Mouse (Mus musculus): ENCODE data around the gene Ccr7. TPM values are rescaled to one million over a fixed set of nuclear protein-coding genes. Genes with fewer than 3 reads are reported as not detected.
A peak's percentile ranks its signal among the peaks of the same experiment; 100 is the strongest.

Gene Ccr7
- polyA plus RNA-seq, 2 experiments, result 0.11 to 0.29 TPM

DNA sequence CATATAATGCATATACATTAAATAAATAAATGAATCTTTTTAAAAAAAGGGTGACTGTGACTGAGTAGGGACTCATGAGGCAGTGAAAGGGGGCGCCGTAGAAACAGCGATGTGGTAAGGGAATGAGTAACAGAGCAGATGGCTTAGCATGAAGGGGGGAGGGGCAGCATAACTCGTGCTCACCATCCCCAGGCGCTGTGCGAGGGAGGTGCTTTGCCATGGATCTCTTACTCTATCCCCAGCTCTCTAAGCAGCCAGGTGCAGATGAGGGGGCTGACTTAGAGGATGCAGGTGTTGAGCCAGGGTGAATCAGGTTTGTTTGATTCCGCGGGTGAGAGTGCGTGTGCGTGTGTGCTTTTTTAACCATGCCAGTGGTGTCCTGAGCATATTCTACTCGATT, 43.7 kb downstream of the Ccr7 start:
- H3K4me3 ChIP-seq (ENCODE audit: insufficient read depth in 1 of 2, low read depth in 2 of 2, low read length in 2 of 2), result no peak overlapping the region
- WGBS (ENCODE audit: insufficient replicate concordance), result 68% methylated on average over 11 of the region's 11 CpGs
- no peak overlapping the region for H3K9ac ChIP-seq (replicated peaks)
- TF ChIP-seq CTCF (IDR thresholded peaks at IDR 0.05; ENCODE audit: low read depth), result no peak
- no peak for TF ChIP-seq EP300 (IDR thresholded peaks at IDR 0.05; ENCODE audit: low read depth)
- ATAC-seq (ENCODE audit: insufficient read depth) (no peak), DNase-seq (ENCODE audit: low read depth in 3 of 3, low spot score in 3 of 3) (no peak)
- no peak overlapping the region for H3K4me2 ChIP-seq (ENCODE audit: low read depth)
- H3K9me3 ChIP-seq (ENCODE audit: control insufficient read depth, low read length), result no peaks in the 10 kb centered on the region
- peaks cover 0 to 10% of the 10 kb centered on the region in 2 experiments; a peak in 2 of 4 replicates for H3K4me1 ChIP-seq (replicated peaks; ENCODE audit: control insufficient read depth in 2 of 2, insufficient read depth in 2 of 2, low read length in 1 of 2)
- no peaks in the 10 kb centered on the region for H3K36me3 ChIP-seq (replicated peaks; ENCODE audit: control insufficient read depth, insufficient read depth, low read depth)
- H3K27ac ChIP-seq, result no peak overlapping the region
- H3K27me3 ChIP-seq (ENCODE audit: control insufficient read depth, insufficient read depth, low read length), result no peaks in the 10 kb centered on the region

DNA sequence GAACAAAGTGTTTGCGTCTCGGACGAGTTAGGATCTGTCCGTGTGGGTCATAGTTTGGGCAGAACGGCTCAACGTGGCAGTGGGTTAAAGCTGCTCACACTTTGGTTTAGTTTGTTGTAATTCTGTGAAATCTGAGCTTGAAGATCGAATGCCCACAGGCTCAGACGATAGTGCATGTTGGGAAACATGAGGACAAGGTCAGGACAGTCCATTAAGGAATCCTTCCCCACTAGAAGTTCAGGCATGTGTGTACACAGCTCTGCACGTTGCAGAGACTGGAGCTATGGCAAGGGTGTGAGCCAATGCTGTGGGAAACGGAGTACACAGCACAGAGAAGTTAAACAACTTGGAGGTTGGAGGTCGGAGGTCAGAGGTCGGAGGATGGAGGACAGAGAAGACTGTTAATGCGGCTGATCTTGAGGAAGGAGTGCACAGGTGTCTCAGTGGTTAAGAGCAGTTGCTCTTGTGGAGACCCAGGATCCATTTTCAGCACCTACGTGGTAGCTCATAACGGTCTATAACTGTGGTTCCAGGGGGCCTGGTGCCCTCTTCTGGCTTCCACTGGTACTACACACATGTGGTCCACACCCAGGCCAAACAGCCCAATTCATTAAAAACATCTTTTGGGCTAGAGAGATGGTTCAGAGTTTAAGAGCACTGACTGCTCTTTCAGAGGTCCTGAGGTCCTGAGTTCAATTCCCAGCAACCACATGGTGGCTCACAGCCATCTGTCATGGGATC, 44.3 kb downstream of the Ccr7 start:
- peaks cover 0 to 16% of the 10 kb centered on the region in 2 experiments; a peak in 2 of 4 replicates for H3K4me1 ChIP-seq (replicated peaks; ENCODE audit: control insufficient read depth in 2 of 2, insufficient read depth in 2 of 2, low read length in 1 of 2)
- 66% methylated on average over 15 of the region's 15 CpGs for WGBS (ENCODE audit: insufficient replicate concordance)
- no peak for DNase-seq (ENCODE audit: low read depth in 3 of 3, low spot score in 3 of 3)

DNA sequence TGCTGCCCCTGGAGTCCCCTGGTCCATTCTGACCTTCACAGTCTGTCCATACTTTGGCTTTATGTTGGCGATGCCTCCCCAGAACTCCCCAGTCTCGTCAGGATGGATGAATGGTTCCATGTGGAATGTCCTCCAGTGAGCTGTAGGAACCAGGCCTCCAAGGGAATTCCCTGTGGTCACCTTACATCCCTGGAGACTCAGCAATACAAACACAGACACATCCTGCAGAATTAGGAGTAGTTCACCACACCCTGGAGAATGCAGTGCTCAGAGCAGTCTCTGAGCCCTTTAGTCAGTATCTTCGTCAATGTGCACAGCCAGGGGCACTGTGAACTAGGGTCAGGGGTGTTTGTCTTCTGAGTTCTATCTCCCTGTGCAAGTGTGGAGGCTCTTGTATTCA, 46.6 kb downstream of the Ccr7 start:
- 51% methylated on average over 3 of the region's 3 CpGs for whole genome bisulfite sequencing (ENCODE audit: insufficient replicate concordance)
- H3K27ac ChIP-seq, result no peak overlapping the region
- TF ChIP-seq CTCF (IDR thresholded peaks at IDR 0.05; ENCODE audit: low read depth) (no peak), EP300 (IDR thresholded peaks at IDR 0.05; ENCODE audit: low read depth) (no peak)
- H3K4me3 ChIP-seq (ENCODE audit: insufficient read depth in 1 of 2, low read depth in 2 of 2, low read length in 2 of 2), result no peak overlapping the region
- H3K9ac ChIP-seq (replicated peaks), result no peak overlapping the region
- H3K36me3 ChIP-seq (replicated peaks; ENCODE audit: control insufficient read depth, insufficient read depth, low read depth), result no peaks in the 10 kb centered on the region
- H3K4me1 ChIP-seq (replicated peaks; ENCODE audit: control insufficient read depth in 2 of 2, insufficient read depth in 2 of 2, low read length in 1 of 2), result peaks cover 0 to 24% of the 10 kb centered on the region in 2 experiments; a peak in 2 of 4 replicates
- H3K4me2 ChIP-seq (ENCODE audit: low read depth), result no peak overlapping the region
- ATAC-seq (ENCODE audit: insufficient read depth) (no peak), DNase-seq (ENCODE audit: low read depth in 3 of 3, low spot score in 3 of 3) (no peak)
- H3K27me3 ChIP-seq (ENCODE audit: control insufficient read depth, insufficient read depth, low read length), result no peaks in the 10 kb centered on the region
- no peaks in the 10 kb centered on the region for H3K9me3 ChIP-seq (ENCODE audit: control insufficient read depth, low read length)

More for the DNA sequence above, 44.3 kb downstream of the Ccr7 start:
- Histone ChIP-seq H3K9me3 (ENCODE audit: control insufficient read depth, low read length) (no peaks in the 10 kb centered on the region), H3K4me3 (ENCODE audit: insufficient read depth in 1 of 2, low read depth in 2 of 2, low read length in 2 of 2) (no peak overlapping the region), H3K9ac (replicated peaks) (no peak overlapping the region), H3K27me3 (ENCODE audit: control insufficient read depth, insufficient read depth, low read length) (no peaks in the 10 kb centered on the region), H3K36me3 (replicated peaks; ENCODE audit: control insufficient read depth, insufficient read depth, low read depth) (no peaks in the 10 kb centered on the region), H3K4me2 (ENCODE audit: low read depth) (no peak overlapping the region), H3K27ac (no peak overlapping the region)
- ATAC-seq (ENCODE audit: insufficient read depth), result no peak
- TF ChIP-seq EP300 (IDR thresholded peaks at IDR 0.05; ENCODE audit: low read depth) (no peak), CTCF (IDR thresholded peaks at IDR 0.05; ENCODE audit: low read depth) (peak; percentile 74)

DNA sequence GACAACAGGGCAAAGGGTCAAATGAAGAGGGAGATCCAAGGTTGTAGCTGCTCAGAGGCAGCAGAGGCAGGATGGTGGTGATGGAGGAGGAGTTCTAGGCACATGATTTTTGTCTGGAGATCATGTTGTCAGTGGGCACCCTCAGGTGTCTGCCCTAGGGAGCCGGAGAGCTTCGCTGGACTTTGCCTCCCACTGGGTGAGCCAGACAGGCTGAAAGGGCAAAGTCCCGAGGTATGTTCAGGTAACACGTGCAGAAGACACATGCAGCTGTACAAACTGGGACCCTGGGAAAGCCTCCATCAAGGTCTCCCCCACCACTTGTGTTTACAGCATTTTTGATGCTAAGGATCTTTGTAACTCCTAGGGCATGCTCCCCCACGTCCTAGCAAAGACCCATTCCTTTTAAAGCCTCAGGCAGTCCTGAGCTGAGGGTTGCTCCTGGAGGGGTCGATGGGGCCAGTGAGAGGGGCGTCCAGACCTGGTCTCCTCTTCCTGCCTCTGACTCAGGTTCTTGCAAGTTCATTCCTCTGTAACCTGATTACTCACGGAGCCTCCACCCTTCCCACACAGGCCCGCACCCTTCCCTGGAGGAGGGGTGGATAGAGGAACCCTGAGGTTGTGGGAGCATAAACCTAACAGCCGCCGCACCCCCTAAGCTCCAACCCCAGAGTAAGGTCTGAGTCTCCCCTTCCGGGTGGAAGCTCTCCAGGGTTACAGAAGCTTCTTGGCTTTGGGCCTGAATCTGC, 48.7 kb downstream of the Ccr7 start:
- 34% methylated on average over 12 of the region's 12 CpGs for WGBS (ENCODE audit: insufficient replicate concordance)
- no peak overlapping the region for H3K27ac ChIP-seq
- H3K9ac ChIP-seq (replicated peaks), result no peak overlapping the region
- no peaks in the 10 kb centered on the region for H3K36me3 ChIP-seq (replicated peaks; ENCODE audit: control insufficient read depth, insufficient read depth, low read depth)
- TF ChIP-seq CTCF (IDR thresholded peaks at IDR 0.05; ENCODE audit: low read depth), result no peak
- no peak for TF ChIP-seq EP300 (IDR thresholded peaks at IDR 0.05; ENCODE audit: low read depth)
- ATAC-seq (ENCODE audit: insufficient read depth), result no peak
- H3K9me3 ChIP-seq (ENCODE audit: control insufficient read depth, low read length), result no peaks in the 10 kb centered on the region
- no peak overlapping the region for H3K4me2 ChIP-seq (ENCODE audit: low read depth)
- peaks cover 0 to 24% of the 10 kb centered on the region in 2 experiments; a peak in 2 of 4 replicates for H3K4me1 ChIP-seq (replicated peaks; ENCODE audit: control insufficient read depth in 2 of 2, insufficient read depth in 2 of 2, low read length in 1 of 2)
- no peaks in the 10 kb centered on the region for H3K27me3 ChIP-seq (ENCODE audit: control insufficient read depth, insufficient read depth, low read length)
- DNase-seq (ENCODE audit: low read depth in 3 of 3, low spot score in 3 of 3), result no peak
- no peak overlapping the region for H3K4me3 ChIP-seq (ENCODE audit: insufficient read depth in 1 of 2, low read depth in 2 of 2, low read length in 2 of 2)
